Mouse (Mus musculus): ENCODE measurements at regions not wholly inside any gene's neighbourhood (a gene's known extent, or its start where the extent isn't known, plus 50 kb on each side); places are given as distances from the start of the nearest gene placed in this dataset.
A peak's percentile ranks its signal among the peaks of the same experiment; 100 is the strongest.
"Not testable (repeated sequence)": the region's sequence is repeated elsewhere in the genome, so short reads cannot be mapped to it uniquely, and the experiment has no call there.

DNA sequence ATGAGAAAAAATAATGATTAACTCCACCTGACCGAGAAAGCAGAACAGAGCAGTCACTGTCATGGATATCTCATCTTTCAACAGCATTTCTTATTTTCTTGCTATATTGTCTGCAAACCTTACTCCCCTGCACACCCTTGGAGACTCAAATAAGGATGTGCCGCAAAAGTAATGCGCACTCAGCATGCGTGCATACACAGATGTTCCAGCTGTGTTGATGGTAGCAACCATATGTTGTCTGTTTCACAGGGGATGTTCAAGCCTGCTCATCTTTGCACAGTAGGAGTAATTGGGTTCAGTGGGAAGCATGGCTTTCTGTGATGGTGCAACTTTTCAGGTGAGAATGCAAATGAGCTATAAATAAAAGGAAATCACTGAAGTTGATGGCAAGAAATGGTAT, 1182.9 kb upstream of the Manea start:
- WGBS, result 77% methylated on average over 4 of the region's 4 CpGs
- H3K9me3 ChIP-seq, result no peaks in the 10 kb centered on the region
- H3K4me2 ChIP-seq, result no peak overlapping the region
- no peaks in the 10 kb centered on the region for H3K27me3 ChIP-seq
- no peaks in the 10 kb centered on the region for H3K4me1 ChIP-seq (replicated peaks)
- no peak overlapping the region for H3K9ac ChIP-seq
- no peaks in the 10 kb centered on the region for H3K36me3 ChIP-seq
- H3K4me3 ChIP-seq, result no peak overlapping the region
- ATAC-seq (ENCODE audit: low FRiP score), result no peak
- H3K27ac ChIP-seq, result no peak overlapping the region

DNA sequence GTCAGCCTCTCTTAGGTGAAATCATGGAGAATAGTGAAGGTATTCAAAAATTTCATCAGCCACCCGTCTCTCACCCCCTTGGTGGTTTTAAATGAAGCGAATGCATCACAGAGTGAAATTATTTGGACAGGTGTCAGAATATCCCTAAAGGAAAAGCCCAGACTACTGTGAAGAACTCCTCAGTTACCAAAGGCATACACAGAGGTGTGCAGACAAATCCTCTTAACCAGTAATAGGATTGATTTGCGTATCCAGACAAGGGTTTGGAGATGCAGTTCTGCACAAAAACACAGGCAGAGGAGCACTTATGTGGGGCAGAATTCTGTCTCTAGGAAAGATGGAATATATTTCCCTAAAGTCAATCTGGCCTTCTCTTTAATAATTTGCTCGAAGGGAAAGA, 1173.6 kb upstream of the Manea start:
- no peak overlapping the region for H3K27ac ChIP-seq
- no peak overlapping the region for H3K4me3 ChIP-seq
- H3K4me2 ChIP-seq, result no peak overlapping the region
- no peaks in the 10 kb centered on the region for H3K4me1 ChIP-seq (replicated peaks)
- H3K9me3 ChIP-seq, result no peaks in the 10 kb centered on the region
- WGBS, result 88% methylated on average over 4 of the region's 4 CpGs
- no peak overlapping the region for H3K9ac ChIP-seq
- no peak for ATAC-seq (ENCODE audit: low FRiP score)
- no peaks in the 10 kb centered on the region for H3K27me3 ChIP-seq
- no peaks in the 10 kb centered on the region for H3K36me3 ChIP-seq

DNA sequence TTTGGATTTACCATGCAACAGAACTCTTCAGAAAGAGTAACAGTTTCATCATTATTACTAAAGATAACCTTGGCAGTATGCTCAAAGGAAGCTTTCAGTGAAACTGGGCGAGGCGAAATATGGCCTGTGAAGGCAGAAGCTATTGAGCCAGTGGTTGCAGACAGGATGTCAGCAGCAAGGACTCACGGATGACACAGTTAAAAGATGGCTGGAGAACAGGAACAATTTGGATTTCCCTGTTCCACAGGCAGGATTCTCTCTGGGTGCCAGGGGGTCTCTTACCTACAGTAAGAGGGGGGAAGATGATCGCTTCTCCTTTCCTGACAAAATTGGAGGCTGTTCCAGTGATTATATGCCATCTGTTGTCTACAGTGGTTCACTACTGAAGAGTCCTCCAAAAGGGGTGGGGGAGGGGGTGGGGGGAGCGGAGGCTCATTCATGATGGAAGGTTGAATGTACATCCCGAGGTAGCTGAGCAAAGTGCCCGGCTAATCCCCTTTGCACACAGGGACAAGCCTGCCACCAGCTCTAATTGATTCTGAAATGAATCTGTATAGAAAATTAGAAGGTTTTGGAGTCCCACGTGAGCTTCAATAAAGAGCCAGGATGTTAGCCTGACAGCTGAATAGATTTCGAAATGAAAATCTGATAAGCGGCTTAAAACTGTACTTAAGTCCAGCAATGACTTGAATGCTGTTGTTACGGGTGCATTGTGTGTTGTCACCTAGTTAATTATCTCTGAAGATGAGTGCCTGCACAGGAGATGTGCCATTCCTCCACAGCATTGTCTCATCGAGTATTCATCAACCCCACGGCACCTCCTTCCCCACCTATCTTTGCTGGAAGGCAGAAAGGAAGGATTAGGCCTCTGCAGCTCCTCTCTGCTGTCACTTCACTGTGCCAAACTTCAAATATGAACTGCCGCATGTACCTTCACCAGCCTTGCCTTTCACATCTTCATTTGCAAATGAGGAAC, 1158.4 kb upstream of the Manea start:
- Histone ChIP-seq H3K4me3 (no peak overlapping the region), H3K36me3 (no peaks in the 10 kb centered on the region), H3K4me1 (replicated peaks) (peaks cover 9% of the 10 kb centered on the region; the same call in 1 of the 2 replicates), H3K9ac (peak overlapping the region; percentile 39; the same call in 1 of the 2 replicates), H3K27me3 (no peaks in the 10 kb centered on the region), H3K4me2 (peak overlapping the region; percentile 8; the same call in 1 of the 2 replicates), H3K9me3 (no peaks in the 10 kb centered on the region), H3K27ac (peak overlapping the region; percentile 64)
- peak; percentile 91 for ATAC-seq (ENCODE audit: low FRiP score)
- WGBS, result 48% methylated on average over 14 of the region's 14 CpGs

DNA sequence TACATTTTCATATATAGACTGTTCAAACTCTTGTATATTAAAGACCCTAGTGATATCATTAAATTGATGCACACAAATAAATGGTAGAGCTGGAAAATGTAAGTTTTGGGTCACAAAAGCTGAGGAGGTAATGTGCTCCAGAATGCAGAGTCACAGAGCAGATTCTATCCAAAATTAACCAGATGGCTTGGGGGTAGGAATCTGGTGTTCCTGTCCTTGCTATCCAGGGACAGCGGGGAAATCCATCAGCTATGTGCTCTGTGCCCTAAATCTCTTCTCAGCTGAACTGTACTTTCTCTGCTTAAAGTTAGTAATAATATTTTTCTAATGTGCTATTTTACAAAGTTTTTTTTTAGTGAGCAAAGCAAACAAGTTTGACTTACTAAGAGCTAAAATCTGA, 1151.2 kb upstream of the Manea start:
- Histone ChIP-seq H3K4me2 (no peak overlapping the region), H3K27ac (no peak overlapping the region), H3K4me3 (no peak overlapping the region), H3K4me1 (replicated peaks) (no peaks in the 10 kb centered on the region), H3K9ac (no peak overlapping the region), H3K9me3 (no peaks in the 10 kb centered on the region), H3K27me3 (no peaks in the 10 kb centered on the region), H3K36me3 (no peaks in the 10 kb centered on the region)
- 93% methylated on average over 1 of the region's 1 CpGs for WGBS
- ATAC-seq (ENCODE audit: low FRiP score), result no peak

DNA sequence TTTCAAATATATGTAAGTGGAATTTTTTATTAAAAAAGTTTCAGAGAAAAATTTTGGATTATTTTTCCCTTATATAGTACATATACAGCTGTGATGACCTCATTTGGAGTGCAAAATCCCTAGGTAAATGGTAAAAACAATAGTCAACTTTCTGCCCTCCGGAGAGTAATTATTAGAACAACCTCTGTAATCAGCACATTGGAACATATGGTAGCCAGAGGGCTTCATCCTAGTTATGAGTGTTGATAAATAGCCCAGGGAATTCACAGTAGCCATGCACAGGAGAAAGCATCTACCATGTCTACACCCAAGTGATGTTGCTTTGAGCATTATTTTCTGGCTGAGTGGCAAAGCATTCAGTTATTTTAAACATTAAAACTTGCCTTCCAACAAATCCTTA, 1150.6 kb upstream of the Manea start:
- 81% methylated on average over 1 of the region's 1 CpGs for WGBS
- Histone ChIP-seq H3K4me1 (replicated peaks) (no peaks in the 10 kb centered on the region), H3K4me2 (no peak overlapping the region), H3K9ac (no peak overlapping the region), H3K27me3 (no peaks in the 10 kb centered on the region), H3K27ac (no peak overlapping the region), H3K9me3 (no peaks in the 10 kb centered on the region), H3K4me3 (no peak overlapping the region), H3K36me3 (no peaks in the 10 kb centered on the region)
- no peak for ATAC-seq (ENCODE audit: low FRiP score)

DNA sequence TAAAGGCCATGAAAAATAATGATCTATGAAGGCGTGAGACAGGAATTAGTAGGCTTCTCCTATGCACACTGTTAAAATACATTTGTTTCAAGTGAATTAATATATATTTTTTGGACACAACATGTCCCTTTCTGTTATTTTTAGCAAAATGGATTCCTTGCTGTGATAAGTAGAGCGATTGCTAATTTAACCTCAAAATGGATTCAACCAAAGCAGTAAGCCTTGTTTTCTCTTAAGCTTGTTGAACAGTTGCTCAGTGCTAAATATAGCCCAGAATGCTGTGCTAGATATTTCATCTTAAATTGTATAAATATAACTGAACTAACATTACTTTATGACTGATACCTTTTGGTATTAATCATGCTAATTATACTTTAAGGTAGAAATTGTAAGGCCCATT, 1144.6 kb upstream of the Manea start:
- WGBS, result 91% methylated on average over 2 of the region's 2 CpGs
- H3K4me2 ChIP-seq, result no peak overlapping the region
- no peaks in the 10 kb centered on the region for H3K27me3 ChIP-seq
- no peaks in the 10 kb centered on the region for H3K36me3 ChIP-seq
- no peaks in the 10 kb centered on the region for H3K9me3 ChIP-seq
- no peak overlapping the region for H3K9ac ChIP-seq
- H3K27ac ChIP-seq, result no peak overlapping the region
- no peak overlapping the region for H3K4me3 ChIP-seq
- no peaks in the 10 kb centered on the region for H3K4me1 ChIP-seq (replicated peaks)
- no peak for ATAC-seq (ENCODE audit: low FRiP score)

DNA sequence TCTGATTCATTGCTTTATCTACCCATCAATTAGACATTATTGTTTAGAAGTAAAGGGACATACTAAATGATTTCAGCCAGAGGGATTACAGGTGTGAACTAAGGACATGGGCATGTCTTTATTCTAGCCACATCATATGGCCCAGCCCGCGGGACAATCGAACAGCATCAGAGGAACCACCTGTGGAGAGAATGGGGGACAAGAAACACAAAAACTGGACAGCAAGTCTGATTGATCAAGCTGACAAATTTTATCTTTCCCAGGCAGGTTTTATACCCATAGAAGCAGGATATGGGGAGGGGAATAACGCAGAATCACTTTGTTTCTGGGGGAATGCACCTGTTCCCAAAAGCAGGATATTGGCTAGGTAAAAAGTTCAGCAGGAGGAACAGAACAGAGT, 1103.2 kb upstream of the Manea start:
- Histone ChIP-seq H3K9ac (no peak overlapping the region), H3K9me3 (no peaks in the 10 kb centered on the region), H3K4me2 (no peak overlapping the region), H3K27ac (no peak overlapping the region), H3K4me3 (no peak overlapping the region), H3K36me3 (no peaks in the 10 kb centered on the region), H3K4me1 (replicated peaks) (no peaks in the 10 kb centered on the region), H3K27me3 (no peaks in the 10 kb centered on the region)
- no peak for ATAC-seq (ENCODE audit: low FRiP score)
- WGBS, result 94% methylated on average over 4 of the region's 4 CpGs

DNA sequence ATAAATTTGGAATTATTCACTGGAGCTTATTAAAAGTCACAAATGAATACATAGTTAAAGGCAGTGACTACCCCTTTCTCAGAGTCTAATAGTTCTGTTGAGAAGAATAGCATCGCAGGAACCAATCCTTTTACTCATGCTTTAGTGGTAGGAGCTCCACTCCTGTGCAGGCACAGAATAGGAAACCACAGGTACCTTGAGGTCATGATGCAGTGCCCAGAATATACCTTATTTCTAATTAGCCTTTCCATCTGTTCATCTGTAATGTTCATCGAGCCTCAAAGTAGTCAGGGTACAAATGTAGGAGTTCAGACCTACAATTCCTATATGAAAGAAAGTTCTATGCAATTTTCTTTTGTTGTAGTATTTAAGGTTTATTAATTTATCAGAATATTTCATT, 1099.6 kb upstream of the Manea start:
- H3K4me1 ChIP-seq (replicated peaks), result no peaks in the 10 kb centered on the region
- WGBS, result 88% methylated on average over 2 of the region's 2 CpGs
- H3K27me3 ChIP-seq, result no peaks in the 10 kb centered on the region

DNA sequence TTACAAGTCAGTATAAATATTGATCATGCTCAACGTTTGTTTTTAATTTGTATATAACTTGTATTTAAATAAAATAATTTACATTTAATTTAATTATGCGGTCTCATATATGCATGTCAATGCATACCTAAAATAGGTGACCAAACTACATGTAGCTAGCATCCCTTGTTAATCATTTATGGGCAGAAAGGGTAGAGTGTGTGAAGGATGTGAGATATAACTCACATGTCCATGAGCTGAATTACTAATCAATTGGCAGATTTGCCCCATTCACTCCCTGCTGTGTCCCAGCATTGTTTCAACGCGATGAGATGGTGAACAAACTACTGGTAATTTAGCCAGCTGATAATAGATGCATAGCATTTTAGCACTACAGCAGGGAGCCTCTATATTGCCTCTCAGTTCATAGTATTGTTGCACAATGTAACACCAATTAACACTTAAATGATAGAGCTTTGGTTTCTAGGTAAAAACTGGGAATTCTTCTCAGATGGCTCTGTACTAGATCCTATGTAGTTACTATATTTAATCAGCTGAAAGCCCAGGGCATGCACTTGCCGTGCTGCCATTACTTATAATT, 1082.6 kb upstream of the Manea start:
- Histone ChIP-seq H3K9ac (no peak overlapping the region), H3K4me3 (no peak overlapping the region), H3K36me3 (no peaks in the 10 kb centered on the region), H3K9me3 (no peaks in the 10 kb centered on the region), H3K4me2 (no peak overlapping the region), H3K4me1 (replicated peaks) (no peaks in the 10 kb centered on the region), H3K27ac (no peak overlapping the region), H3K27me3 (no peaks in the 10 kb centered on the region)
- WGBS, result 56% methylated on average over 5 of the region's 5 CpGs
- peak; percentile 80 for ATAC-seq (ENCODE audit: low FRiP score)

More for the DNA sequence above, 1099.6 kb upstream of the Manea start:
- Histone ChIP-seq H3K9me3 (no peaks in the 10 kb centered on the region), H3K4me2 (no peak overlapping the region), H3K27ac (no peak overlapping the region), H3K36me3 (no peaks in the 10 kb centered on the region), H3K9ac (no peak overlapping the region), H3K4me3 (no peak overlapping the region)
- ATAC-seq (ENCODE audit: low FRiP score), result no peak

DNA sequence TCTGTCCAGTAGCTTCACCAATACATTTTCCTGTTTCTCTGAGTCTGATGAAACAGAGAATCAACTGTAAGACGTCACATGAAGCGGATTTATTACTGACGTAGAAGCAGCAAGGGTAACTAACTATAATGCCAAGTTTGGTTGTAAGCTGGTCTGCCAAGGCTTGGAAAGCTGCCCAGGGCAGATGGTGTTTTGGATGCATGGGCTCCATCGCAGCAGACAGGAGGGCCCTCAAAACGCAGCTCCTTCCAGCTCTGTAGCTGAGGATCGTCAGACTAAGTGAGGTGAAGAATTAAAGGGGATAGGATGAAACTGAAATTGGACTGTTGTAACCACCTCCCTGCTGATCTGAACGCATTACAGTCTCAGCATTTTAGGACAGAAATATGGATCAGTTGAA, 1079.2 kb upstream of the Manea start:
- H3K9me3 ChIP-seq, result no peaks in the 10 kb centered on the region
- no peak overlapping the region for H3K4me2 ChIP-seq
- 72% methylated on average over 7 of the region's 7 CpGs for WGBS
- H3K27me3 ChIP-seq, result no peaks in the 10 kb centered on the region
- peak overlapping the region; percentile 15; the same call in 1 of the 2 replicates for H3K27ac ChIP-seq
- H3K36me3 ChIP-seq, result no peaks in the 10 kb centered on the region
- peak; percentile 55; the same call in 1 of the 2 replicates for ATAC-seq (ENCODE audit: low FRiP score)
- H3K4me1 ChIP-seq (replicated peaks), result no peaks in the 10 kb centered on the region
- no peak overlapping the region for H3K4me3 ChIP-seq
- H3K9ac ChIP-seq, result no peak overlapping the region

DNA sequence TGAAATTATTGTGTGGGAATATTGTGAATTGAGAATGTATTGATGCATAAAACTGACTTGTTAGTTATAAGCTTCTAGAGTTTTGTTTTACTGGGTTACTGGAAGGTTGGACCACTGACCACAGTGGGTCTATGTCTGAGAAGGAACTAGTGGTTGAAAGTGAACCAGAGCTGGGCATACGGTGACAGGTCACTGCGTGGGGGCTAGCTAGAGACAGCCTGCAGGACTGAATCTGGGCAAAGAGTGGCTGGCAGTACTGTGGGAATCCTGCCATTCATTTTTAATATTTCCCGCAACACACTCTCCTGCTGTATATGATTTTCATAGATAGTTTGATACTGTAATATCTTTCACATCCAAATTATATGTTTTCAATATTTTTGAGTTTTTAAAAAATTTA, 1077.2 kb upstream of the Manea start:
- no peaks in the 10 kb centered on the region for H3K9me3 ChIP-seq
- H3K27me3 ChIP-seq, result no peaks in the 10 kb centered on the region
- no peak overlapping the region for H3K9ac ChIP-seq
- no peak overlapping the region for H3K4me3 ChIP-seq
- WGBS, result 91% methylated on average over 3 of the region's 3 CpGs
- no peak overlapping the region for H3K27ac ChIP-seq
- H3K36me3 ChIP-seq, result no peaks in the 10 kb centered on the region
- no peak overlapping the region for H3K4me2 ChIP-seq
- ATAC-seq (ENCODE audit: low FRiP score), result no peak
- H3K4me1 ChIP-seq (replicated peaks), result no peaks in the 10 kb centered on the region

DNA sequence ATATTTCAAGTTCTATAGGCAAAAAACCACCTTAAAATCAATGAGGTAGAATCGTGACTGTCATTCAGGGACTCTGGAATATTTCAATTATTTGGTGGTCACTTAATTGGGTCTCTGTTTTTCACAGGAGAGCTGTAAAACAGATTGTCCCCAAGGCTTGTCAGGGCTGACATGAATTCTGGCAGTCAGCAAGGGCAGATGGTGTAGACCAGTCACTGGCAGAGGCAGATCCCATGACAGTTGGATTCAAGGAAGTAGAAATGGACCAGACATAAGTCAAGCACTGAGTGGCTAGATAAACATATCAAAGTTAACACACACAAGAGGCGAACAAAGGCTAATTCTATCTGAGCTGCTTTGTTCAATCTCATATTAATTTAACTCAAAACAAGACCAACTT, 1071.8 kb upstream of the Manea start:
- H3K9ac ChIP-seq, result no peak overlapping the region
- H3K36me3 ChIP-seq, result no peaks in the 10 kb centered on the region
- H3K27me3 ChIP-seq, result no peaks in the 10 kb centered on the region
- H3K4me3 ChIP-seq, result no peak overlapping the region
- H3K9me3 ChIP-seq, result no peaks in the 10 kb centered on the region
- no peak overlapping the region for H3K27ac ChIP-seq
- H3K4me2 ChIP-seq, result no peak overlapping the region
- WGBS, result 82% methylated on average over 2 of the region's 2 CpGs
- H3K4me1 ChIP-seq (replicated peaks), result no peaks in the 10 kb centered on the region
- ATAC-seq (ENCODE audit: low FRiP score), result no peak

DNA sequence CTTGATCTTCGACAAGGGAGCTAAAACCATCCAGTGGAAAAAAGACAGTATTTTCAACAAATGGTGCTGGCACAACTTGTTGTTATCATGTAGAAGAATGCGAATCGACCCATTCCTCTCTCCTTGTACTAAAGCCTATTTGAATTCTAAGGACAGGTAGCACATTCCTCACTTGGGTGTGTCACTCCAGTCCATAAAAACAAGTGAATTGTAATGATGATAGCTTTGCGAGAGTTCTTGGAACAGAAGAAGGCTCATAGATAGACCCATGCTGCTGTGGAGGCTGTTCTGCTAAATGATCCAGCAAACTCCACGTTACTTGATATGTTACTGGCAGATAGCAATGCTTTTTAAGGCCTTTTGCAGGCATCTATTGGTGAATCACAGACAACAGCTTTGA, 1038.2 kb upstream of the Manea start:
- H3K27ac ChIP-seq; ATAC-seq (ENCODE audit: low FRiP score); H3K36me3 ChIP-seq; H3K4me1 ChIP-seq (replicated peaks); H3K9ac ChIP-seq; H3K4me3 ChIP-seq; H3K4me2 ChIP-seq; H3K9me3 ChIP-seq; H3K27me3 ChIP-seq: not testable (repeated sequence)
- 89% methylated on average over 5 of the region's 5 CpGs for WGBS
